Mouse (Mus musculus) lung, postnatal 25 days (tissue): Measurements from ENCODE around the gene Cd247.

Experiments
- DNase-seq: peaks from one replicate; pipeline ENCODE4 v3.0.0; 2022; ENCODE audit warnings: low spot score

Cd247 gene

GRCm38 (mm10) chr1:165775518-165776294, 12.8 kb upstream of the Cd247 start:
- peak; percentile 59 for DNase-seq

GRCm38 (mm10) chr1:165779954-165780585, 8.4 kb upstream of the Cd247 start:
- no peak for DNase-seq

GRCm38 (mm10) chr1:165780586-165781111, 7.8 kb upstream of the Cd247 start:
- DNase-seq = no peak

GRCm38 (mm10) chr1:165781426-165781825, 7.1 kb upstream of the Cd247 start:
- DNase-seq = no peak

GRCm38 (mm10) chr1:165781911-165782310, 6.6 kb upstream of the Cd247 start:
- DNase-seq = no peak

GRCm38 (mm10) chr1:165786296-165786695, 2.2 kb upstream of the Cd247 start:
- no peak for DNase-seq

GRCm38 (mm10) chr1:165789066-165789660, 682 bp downstream of the Cd247 start:
- no peak for DNase-seq

- DNase-seq = no peak
Observed at GRCm38 (mm10) chr1:165789963-165790362, 1.5 kb downstream of the Cd247 start.

- DNase-seq = no peak
Observed at GRCm38 (mm10) chr1:165790461-165791210, 2.2 kb downstream of the Cd247 start.

- DNase-seq = no peak
Observed at GRCm38 (mm10) chr1:165791411-165791810, 2.9 kb downstream of the Cd247 start.

GRCm38 (mm10) chr1:165801709-165802310, 13.3 kb downstream of the Cd247 start:
- no peak for DNase-seq

GRCm38 (mm10) chr1:165803107-165803506, 14.6 kb downstream of the Cd247 start:
- DNase-seq = no peak

- no peak for DNase-seq
Observed at GRCm38 (mm10) chr1:165804133-165804532, 15.7 kb downstream of the Cd247 start.

- no peak for DNase-seq
Observed at GRCm38 (mm10) chr1:165810633-165811032, 22.2 kb downstream of the Cd247 start.

GRCm38 (mm10) chr1:165811170-165811569, 22.7 kb downstream of the Cd247 start:
- DNase-seq = no peak

- DNase-seq = no peak
Observed at GRCm38 (mm10) chr1:165812775-165813174, 24.3 kb downstream of the Cd247 start.

- no peak for DNase-seq
Observed at GRCm38 (mm10) chr1:165814116-165814515, 25.6 kb downstream of the Cd247 start.

- DNase-seq = no peak
Observed at GRCm38 (mm10) chr1:165814521-165815278, 26.2 kb downstream of the Cd247 start.

- DNase-seq = no peak
Observed at GRCm38 (mm10) chr1:165816391-165816790, 27.9 kb downstream of the Cd247 start.

GRCm38 (mm10) chr1:165817264-165817663, 28.8 kb downstream of the Cd247 start:
- no peak for DNase-seq
